Mouse (Mus musculus) stomach, embryonic 15.5 days (tissue): ENCODE data around the gene Adprh. TPM values are rescaled to one million over a fixed set of nuclear protein-coding genes. Genes with fewer than 3 reads are reported as not detected.
"Not testable (repeated sequence)": the region's sequence is repeated elsewhere in the genome, so short reads cannot be mapped to it uniquely, and the experiment has no call there.

Experiments used
- ATAC-seq: fragments of 200-750 bp; cut with Nextera tagmentation; 2 replicates; pipeline ENCODE4 v1.8.0; 2017; ENCODE audit warnings: low read depth, moderate number of reproducible peaks, moderate TSS enrichment; ENCODE audit not compliant: insufficient read depth, low FRiP score
- H3K27ac ChIP-seq: fragments of 300-500 bp; sonication (generic); 2 replicates; pipeline ENCODE4 v1.5.1; 2015; ENCODE audit warnings: mild to moderate bottlenecking, inconsistent platforms
- H3K27me3 ChIP-seq: fragments of 300-500 bp; sonication (generic); replicated peaks from 2 replicates; pipeline ENCODE4 v1.6.1; 2015; ENCODE audit warnings: inconsistent platforms
- H3K36me3 ChIP-seq: fragments of 300-500 bp; sonication (generic); 2 replicates; pipeline ENCODE4 v1.6.1; 2015; ENCODE audit warnings: inconsistent platforms
- H3K4me1 ChIP-seq: fragments of 300-500 bp; sonication (generic); 2 replicates; pipeline ENCODE4 v1.6.1; 2015; ENCODE audit warnings: inconsistent platforms
- H3K4me2 ChIP-seq: fragments of 300-500 bp; sonication (generic); 2 replicates; pipeline ENCODE4 v1.6.1; 2015; ENCODE audit warnings: mild to moderate bottlenecking, inconsistent platforms
- H3K4me3 ChIP-seq: fragments of 300-500 bp; sonication (generic); replicated peaks from 2 replicates; pipeline ENCODE4 v1.5.1; 2015; ENCODE audit warnings: inconsistent platforms
- H3K9ac ChIP-seq: fragments of 300-500 bp; sonication (generic); 2 replicates; pipeline ENCODE4 v1.6.1; 2015; ENCODE audit warnings: inconsistent platforms
- H3K9me3 ChIP-seq: fragments of 300-500 bp; sonication (generic); 2 replicates; pipeline ENCODE4 v1.6.1; 2016; ENCODE audit warnings: inconsistent platforms
- WGBS: fragments of 180-500 bp; shearing (Covaris S2); methylation state at CpG from one replicate; pipeline ENCODE4 v1.1.7; 2015; 5-methylcytosine and 5-hydroxymethylcytosine counted together
- polyA plus RNA-seq: library from polyadenylated mRNA; unstranded; fragments of >200 nt; fragmentation: Nextera tagmentation; extraction: Ambion mirVana; gene quantifications from 2 replicates; pipeline ENCODE4 v1.2.1, GENCODE M21; 2015

Gene Adprh
- polyA plus RNA-seq, 1 experiment from 2014 or later = 77.1 TPM

- H3K4me1 ChIP-seq = peaks cover 8% of the 10 kb centered on the region; the same call in 1 of the 2 replicates
- peaks cover 16% of the 10 kb centered on the region for H3K36me3 ChIP-seq
- no peak overlapping the region for H3K27ac ChIP-seq
- H3K9me3 ChIP-seq = no peaks in the 10 kb centered on the region
- no peak overlapping the region for H3K9ac ChIP-seq
- no peak overlapping the region for H3K4me3 ChIP-seq
- no peaks in the 10 kb centered on the region for H3K27me3 ChIP-seq
- WGBS = 84% methylated on average over 7 of the region's 7 CpGs
- no peak overlapping the region for H3K4me2 ChIP-seq
- no peak for ATAC-seq
Measured at GRCm38 (mm10) chr16:38450707-38451106, 1.8 kb downstream of the Adprh start.

DNA sequence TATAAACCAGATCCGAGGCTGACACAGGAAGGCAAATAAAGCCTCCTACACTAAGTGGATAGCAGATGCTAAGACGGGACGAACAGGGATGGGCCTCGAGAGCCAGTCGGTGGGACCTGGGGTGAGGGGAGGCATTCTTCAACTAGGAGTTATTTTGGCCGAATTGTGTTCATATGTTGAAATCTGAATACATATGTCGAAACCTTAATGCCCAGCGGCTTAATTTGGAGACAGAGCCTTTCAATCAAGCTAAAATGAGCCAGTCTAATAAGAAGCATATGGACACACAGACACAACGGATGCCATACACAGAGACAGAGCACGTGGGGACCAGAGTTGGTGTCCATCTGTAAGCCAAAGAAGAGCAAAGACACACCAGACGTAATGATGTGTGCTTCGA lies 4.0 kb downstream of the Adprh start:
- no peak overlapping the region for H3K4me3 ChIP-seq
- no peak overlapping the region for H3K4me2 ChIP-seq
- H3K27me3 ChIP-seq = no peaks in the 10 kb centered on the region
- WGBS = 92% methylated on average over 12 of the region's 12 CpGs
- H3K4me1 ChIP-seq = peaks cover 8% of the 10 kb centered on the region; the same call in 1 of the 2 replicates
- H3K36me3 ChIP-seq = peaks cover 36% of the 10 kb centered on the region
- no peak overlapping the region for H3K9ac ChIP-seq
- H3K27ac ChIP-seq = no peak overlapping the region
- no peaks in the 10 kb centered on the region for H3K9me3 ChIP-seq
- no peak for ATAC-seq

GRCm38 (mm10) chr16:38447366-38447765 lies 5.1 kb downstream of the Adprh start:
- peaks cover 8% of the 10 kb centered on the region; the same call in 1 of the 2 replicates for H3K4me1 ChIP-seq
- no peak for ATAC-seq
- WGBS = 90% methylated on average over 21 of the region's 21 CpGs
- no peak overlapping the region for H3K9ac ChIP-seq
- H3K4me2 ChIP-seq = no peak overlapping the region
- H3K36me3 ChIP-seq = peaks cover 36% of the 10 kb centered on the region
- H3K4me3 ChIP-seq = no peak overlapping the region
- H3K27me3 ChIP-seq = no peaks in the 10 kb centered on the region
- H3K9me3 ChIP-seq = no peaks in the 10 kb centered on the region
- no peak overlapping the region for H3K27ac ChIP-seq

GRCm38 (mm10) chr16:38446141-38446540 lies 6.4 kb downstream of the Adprh start:
- peaks cover 36% of the 10 kb centered on the region for H3K36me3 ChIP-seq
- H3K4me1 ChIP-seq, H3K9me3 ChIP-seq, H3K4me2 ChIP-seq, H3K27ac ChIP-seq, H3K9ac ChIP-seq, H3K4me3 ChIP-seq, ATAC-seq, H3K27me3 ChIP-seq: not testable (repeated sequence)
- WGBS = 94% methylated on average over 2 of the region's 2 CpGs

- no peaks in the 10 kb centered on the region for H3K4me1 ChIP-seq
- no peaks in the 10 kb centered on the region for H3K9me3 ChIP-seq
- H3K27ac ChIP-seq = no peak overlapping the region
- no peaks in the 10 kb centered on the region for H3K27me3 ChIP-seq
- no peak for ATAC-seq
- H3K36me3 ChIP-seq = peaks cover 36% of the 10 kb centered on the region
- WGBS = 94% methylated on average over 20 of the region's 20 CpGs
- H3K4me3 ChIP-seq = no peak overlapping the region
- no peak overlapping the region for H3K4me2 ChIP-seq
- no peak overlapping the region for H3K9ac ChIP-seq
Measured at GRCm38 (mm10) chr16:38445576-38445975, 6.9 kb downstream of the Adprh start.

- H3K27ac ChIP-seq = no peak overlapping the region
- 83% methylated on average over 1 of the region's 1 CpGs for WGBS
- H3K4me3 ChIP-seq = no peak overlapping the region
- H3K4me2 ChIP-seq = no peak overlapping the region
- ATAC-seq = no peak
- H3K27me3 ChIP-seq = no peaks in the 10 kb centered on the region
- H3K36me3 ChIP-seq = peaks cover 36% of the 10 kb centered on the region
- H3K9ac ChIP-seq = no peak overlapping the region
- H3K9me3 ChIP-seq = no peaks in the 10 kb centered on the region
- no peaks in the 10 kb centered on the region for H3K4me1 ChIP-seq
Measured at GRCm38 (mm10) chr16:38445046-38445445, 7.5 kb downstream of the Adprh start.

DNA sequence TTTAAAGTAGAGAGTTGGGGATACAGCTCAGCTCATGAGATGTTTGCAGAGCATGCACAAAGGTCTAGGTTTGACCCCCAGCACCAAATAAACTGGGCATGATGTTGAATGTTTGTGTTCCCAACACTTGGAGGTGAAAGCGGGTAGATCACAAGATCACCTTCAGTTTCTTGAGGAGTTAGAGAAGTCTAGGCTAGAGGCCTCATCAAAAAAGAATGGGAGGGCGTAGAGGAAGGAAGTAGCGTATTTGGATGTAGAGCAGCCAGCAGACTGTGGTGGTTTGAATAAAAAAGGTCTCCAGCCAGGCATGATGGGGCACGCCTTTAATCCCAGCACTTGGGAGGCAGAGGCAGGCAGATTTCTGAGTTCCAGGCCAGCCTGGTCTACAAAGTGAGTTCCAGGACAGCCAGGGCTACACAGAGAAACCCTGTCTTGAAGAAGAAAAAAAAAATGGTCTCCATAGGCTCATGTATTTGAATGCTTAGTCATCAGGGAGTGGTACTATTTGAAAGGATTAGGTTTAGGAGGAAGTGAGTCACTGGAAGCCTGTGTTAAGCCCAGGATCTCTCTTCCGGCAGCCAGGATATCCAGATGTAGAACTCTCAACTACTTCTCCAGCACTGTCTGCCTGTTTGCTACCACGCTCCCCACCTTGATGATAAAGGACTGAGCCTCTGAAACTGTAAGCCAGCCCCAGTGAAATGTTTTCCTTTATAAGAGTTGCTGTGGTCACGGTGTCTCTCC lies 8.6 kb downstream of the Adprh start:
- Histone ChIP-seq H3K9ac (no peak overlapping the region), H3K27me3 (no peaks in the 10 kb centered on the region), H3K36me3 (peaks cover 36% of the 10 kb centered on the region), H3K9me3 (no peaks in the 10 kb centered on the region), H3K4me1 (no peaks in the 10 kb centered on the region), H3K4me3 (no peak overlapping the region), H3K27ac (no peak overlapping the region), H3K4me2 (no peak overlapping the region)
- 93% methylated on average over 7 of the region's 7 CpGs for WGBS
- no peak for ATAC-seq

DNA sequence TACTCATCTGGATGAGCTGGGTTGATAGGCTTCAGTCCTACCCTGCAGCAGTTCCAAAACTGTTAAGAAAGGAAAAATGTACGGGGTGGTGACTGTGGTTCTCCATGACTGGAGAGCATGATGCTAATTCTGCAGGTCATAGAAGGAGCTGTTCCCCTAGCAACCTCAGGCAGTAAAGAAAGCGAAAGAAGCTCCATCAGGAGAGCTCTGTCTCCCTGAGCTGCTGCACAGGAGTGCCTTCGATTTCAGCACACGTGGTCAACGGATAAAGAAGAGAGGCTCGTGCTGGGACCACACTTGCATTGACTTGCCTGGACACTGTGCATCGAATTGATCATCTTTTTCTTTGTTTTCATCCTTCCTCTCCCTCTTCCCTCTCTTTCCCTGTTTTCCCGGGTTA lies 10.3 kb downstream of the Adprh start:
- Histone ChIP-seq H3K36me3 (peaks cover 32% of the 10 kb centered on the region), H3K9ac (no peak overlapping the region), H3K27me3 (no peaks in the 10 kb centered on the region), H3K4me2 (no peak overlapping the region), H3K4me1 (no peaks in the 10 kb centered on the region), H3K27ac (no peak overlapping the region), H3K9me3 (no peaks in the 10 kb centered on the region), H3K4me3 (no peak overlapping the region)
- no peak for ATAC-seq
- WGBS = 81% methylated on average over 8 of the region's 8 CpGs

DNA sequence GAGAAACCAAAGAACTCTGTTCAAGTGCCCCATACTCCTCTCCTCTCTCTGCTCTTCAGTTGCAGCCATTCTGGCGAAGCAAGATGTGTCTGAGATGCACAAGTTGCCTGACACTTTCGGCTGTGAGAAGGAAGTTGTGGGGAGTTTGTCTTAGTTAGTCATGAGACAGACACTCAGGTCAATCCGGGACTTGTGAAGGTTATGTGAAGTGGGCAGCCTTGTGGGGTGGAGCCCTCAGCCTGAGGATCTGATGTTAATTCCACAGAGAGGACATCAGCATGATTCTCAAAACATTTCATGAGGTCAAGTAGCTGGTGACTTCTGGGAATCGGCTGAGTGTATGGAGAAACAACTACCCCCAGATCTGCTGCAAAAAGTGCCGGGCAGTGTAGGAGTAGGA lies 10.9 kb downstream of the Adprh start:
- Histone ChIP-seq H3K9ac (no peak overlapping the region), H3K27ac (no peak overlapping the region), H3K4me3 (no peak overlapping the region), H3K4me2 (no peak overlapping the region), H3K36me3 (peaks cover 27% of the 10 kb centered on the region), H3K27me3 (no peaks in the 10 kb centered on the region), H3K4me1 (no peaks in the 10 kb centered on the region), H3K9me3 (no peaks in the 10 kb centered on the region)
- ATAC-seq = no peak
- 72% methylated on average over 5 of the region's 5 CpGs for WGBS

GRCm38 (mm10) chr16:38440403-38440802 lies 12.1 kb downstream of the Adprh start:
- WGBS = 70% methylated on average over 6 of the region's 6 CpGs
- no peak overlapping the region for H3K27ac ChIP-seq
- no peak overlapping the region for H3K4me3 ChIP-seq
- ATAC-seq = no peak
- no peak overlapping the region for H3K4me2 ChIP-seq
- no peak overlapping the region for H3K9ac ChIP-seq
- no peaks in the 10 kb centered on the region for H3K4me1 ChIP-seq
- H3K27me3 ChIP-seq = no peaks in the 10 kb centered on the region
- peaks cover 16% of the 10 kb centered on the region for H3K36me3 ChIP-seq
- no peaks in the 10 kb centered on the region for H3K9me3 ChIP-seq

DNA sequence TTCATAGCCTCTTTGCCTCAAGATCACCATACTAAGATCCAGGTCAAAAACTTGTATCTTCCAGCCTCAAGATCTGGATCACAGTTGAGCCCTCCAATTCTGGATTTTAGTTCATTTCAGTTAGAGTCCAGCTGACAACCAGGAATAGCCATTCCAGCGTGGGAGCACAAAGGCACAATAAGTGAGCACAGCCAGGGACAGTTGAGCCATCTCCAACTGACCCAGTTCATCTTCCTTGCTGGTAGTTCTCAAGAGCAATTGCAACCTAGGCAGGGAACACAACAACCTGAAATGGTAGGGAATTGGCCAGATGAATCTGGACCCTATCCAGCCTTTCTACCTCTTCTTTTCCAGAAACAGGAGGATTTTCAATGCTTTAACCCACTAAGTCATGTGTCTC lies 13.3 kb downstream of the Adprh start:
- Histone ChIP-seq H3K36me3 (peaks cover 6% of the 10 kb centered on the region), H3K4me3 (no peak overlapping the region), H3K4me2 (no peak overlapping the region), H3K9me3 (no peaks in the 10 kb centered on the region), H3K4me1 (no peaks in the 10 kb centered on the region), H3K27me3 (no peaks in the 10 kb centered on the region), H3K27ac (no peak overlapping the region), H3K9ac (no peak overlapping the region)
- no peak for ATAC-seq
- 86% methylated on average over 1 of the region's 1 CpGs for WGBS

DNA sequence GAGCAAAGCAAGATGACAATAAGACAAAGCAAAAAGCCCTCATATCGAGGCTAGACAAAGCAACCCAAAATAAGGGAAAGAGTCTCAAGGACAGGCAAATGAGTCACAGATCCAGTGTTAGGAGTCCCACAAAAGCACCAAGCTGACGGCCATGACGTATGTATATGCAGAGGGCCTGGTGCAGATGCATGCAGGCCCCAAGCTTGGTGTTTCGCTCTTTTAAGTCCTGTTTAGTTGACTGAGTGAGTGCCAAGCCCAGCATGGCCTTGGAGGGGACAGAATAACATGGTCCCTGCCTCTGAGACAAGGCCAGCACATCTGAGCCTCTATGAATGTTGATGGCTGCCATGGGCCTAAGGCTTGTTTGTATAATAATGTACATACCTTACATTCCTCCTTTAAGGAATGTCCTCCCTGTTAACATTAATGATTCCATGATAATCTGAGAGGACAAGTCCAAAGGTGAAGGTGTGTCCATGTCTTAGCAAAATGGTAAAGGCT lies 18.2 kb downstream of the Adprh start:
- no peak overlapping the region for H3K9ac ChIP-seq
- H3K27me3 ChIP-seq = no peaks in the 10 kb centered on the region
- no peaks in the 10 kb centered on the region for H3K4me1 ChIP-seq
- H3K36me3 ChIP-seq = no peaks in the 10 kb centered on the region
- ATAC-seq = no peak
- no peak overlapping the region for H3K4me3 ChIP-seq
- 77% methylated on average over 4 of the region's 4 CpGs for WGBS
- H3K27ac ChIP-seq = no peak overlapping the region
- H3K4me2 ChIP-seq = no peak overlapping the region
- H3K9me3 ChIP-seq = no peaks in the 10 kb centered on the region
